Mouse (Mus musculus): ENCODE results near the gene Mterf1a. TPM values are rescaled to one million over a fixed set of nuclear protein-coding genes. Genes with fewer than 3 reads are reported as not detected.
A peak's percentile ranks its signal among the peaks of the same experiment; 100 is the strongest.

The Mterf1a gene
- polyA plus RNA-seq, 1 experiment from 2014 or later: 7.1 TPM

GRCm38 (mm10) chr5:3933551-3933950 is 39.8 kb upstream of the Mterf1a start:
- WGBS: 87% methylated on average over 3 of the region's 3 CpGs
- H3K9ac ChIP-seq: no peak overlapping the region
- no peaks in the 10 kb centered on the region for H3K9me3 ChIP-seq (ENCODE audit: low read depth, low read length)
- H3K27me3 ChIP-seq (ENCODE audit: insufficient read depth, low read length): no peaks in the 10 kb centered on the region
- DNase-seq (no peak), ATAC-seq (ENCODE audit: insufficient read depth) (no peak)
- H3K36me3 ChIP-seq (ENCODE audit: insufficient read depth): no peaks in the 10 kb centered on the region
- no peak overlapping the region for H3K4me2 ChIP-seq
- no peak for TF ChIP-seq CTCF (IDR thresholded peaks at IDR 0.05; ENCODE audit: low read depth)
- H3K4me3 ChIP-seq (ENCODE audit: low read depth, low read length): no peak overlapping the region
- H3K4me1 ChIP-seq (ENCODE audit: insufficient read depth): 0 out of 2 replicates have a peak, but pooled peaks cover 10% of the 10 kb centered on the region
- no peak overlapping the region for H3K27ac ChIP-seq (ENCODE audit: low read depth)

GRCm38 (mm10) chr5:3931636-3932035 is 37.9 kb upstream of the Mterf1a start:
- no peak for TF ChIP-seq CTCF (IDR thresholded peaks at IDR 0.05; ENCODE audit: low read depth)
- no peaks in the 10 kb centered on the region for H3K27me3 ChIP-seq (ENCODE audit: insufficient read depth, low read length)
- H3K4me1 ChIP-seq (ENCODE audit: insufficient read depth): 0 out of 2 replicates have a peak, but pooled peaks cover 10% of the 10 kb centered on the region
- no peak overlapping the region for H3K9ac ChIP-seq
- H3K9me3 ChIP-seq (ENCODE audit: low read depth, low read length): no peaks in the 10 kb centered on the region
- H3K27ac ChIP-seq (ENCODE audit: low read depth): no peak overlapping the region
- no peak for DNase-seq
- H3K4me3 ChIP-seq (ENCODE audit: low read depth, low read length): no peak overlapping the region
- H3K36me3 ChIP-seq (ENCODE audit: insufficient read depth): no peaks in the 10 kb centered on the region
- 90% methylated on average over 3 of the region's 3 CpGs for WGBS
- H3K4me2 ChIP-seq: no peak overlapping the region
- ATAC-seq (ENCODE audit: insufficient read depth): no peak

DNA sequence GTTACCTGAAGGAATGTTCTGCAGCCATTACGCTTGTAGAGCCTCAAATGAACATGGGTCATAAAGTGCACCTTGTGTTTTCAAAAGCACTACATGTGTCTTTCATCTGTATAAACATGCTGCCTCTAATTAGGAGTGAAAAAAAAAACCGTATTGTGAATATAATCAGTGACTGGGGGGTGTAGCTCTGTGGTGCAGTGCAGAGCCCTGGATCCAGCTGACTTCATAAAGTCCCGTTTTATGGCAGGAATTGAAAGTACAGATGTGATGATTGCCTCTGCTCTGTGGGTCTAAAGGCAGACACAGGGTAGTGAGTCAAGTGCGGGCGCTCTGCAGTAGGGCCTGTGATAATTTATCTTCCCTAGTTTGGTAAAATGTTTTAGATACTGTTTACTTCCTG is 37.0 kb upstream of the Mterf1a start:
- ATAC-seq (ENCODE audit: insufficient read depth) (no peak), DNase-seq (no peak)
- no peak for TF ChIP-seq CTCF (IDR thresholded peaks at IDR 0.05; ENCODE audit: low read depth)

DNA sequence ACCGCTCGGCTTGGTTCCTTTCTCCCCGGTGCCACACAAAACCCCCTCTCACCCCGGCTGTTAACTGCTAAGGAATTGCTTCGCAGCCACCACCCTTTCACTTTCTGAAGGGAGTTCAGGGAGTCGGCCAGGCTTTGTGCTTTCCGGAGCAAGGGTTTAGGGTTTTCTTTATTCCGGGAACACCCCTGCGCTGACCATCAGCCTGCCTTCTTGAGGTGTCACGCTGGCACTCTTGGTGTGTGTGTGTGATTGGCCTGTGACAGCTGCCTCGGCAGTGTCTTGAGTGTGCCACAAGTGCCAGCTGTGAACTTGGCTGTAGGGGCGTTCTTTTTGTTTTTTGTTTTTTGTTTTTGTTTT is 34.9 kb upstream of the Mterf1a start:
- H3K27me3 ChIP-seq (ENCODE audit: insufficient read depth, low read length): no peaks in the 10 kb centered on the region
- H3K9ac ChIP-seq: peak overlapping the region; percentile 96
- no peaks in the 10 kb centered on the region for H3K9me3 ChIP-seq (ENCODE audit: low read depth, low read length)
- ATAC-seq (ENCODE audit: insufficient read depth): peak; percentile 77
- 0 out of 2 replicates have a peak, but pooled peaks cover 10% of the 10 kb centered on the region for H3K4me1 ChIP-seq (ENCODE audit: insufficient read depth)
- peak overlapping the region; percentile 80 for H3K4me2 ChIP-seq
- H3K36me3 ChIP-seq (ENCODE audit: insufficient read depth): no peaks in the 10 kb centered on the region
- DNase-seq: peak; percentile 58
- peak overlapping the region; percentile 93 for H3K27ac ChIP-seq (ENCODE audit: low read depth)
- no peak for TF ChIP-seq CTCF (IDR thresholded peaks at IDR 0.05; ENCODE audit: low read depth)
- peak overlapping the region; percentile 88 for H3K4me3 ChIP-seq (ENCODE audit: low read depth, low read length)
- WGBS: 2% methylated on average over 12 of the region's 12 CpGs

More for the DNA sequence above, 37.0 kb upstream of the Mterf1a start:
- Histone ChIP-seq H3K9ac (no peak overlapping the region), H3K36me3 (ENCODE audit: insufficient read depth) (no peaks in the 10 kb centered on the region), H3K9me3 (ENCODE audit: low read depth, low read length) (no peaks in the 10 kb centered on the region), H3K27me3 (ENCODE audit: insufficient read depth, low read length) (no peaks in the 10 kb centered on the region), H3K4me2 (no peak overlapping the region), H3K4me1 (ENCODE audit: insufficient read depth) (0 out of 2 replicates have a peak, but pooled peaks cover 10% of the 10 kb centered on the region), H3K27ac (ENCODE audit: low read depth) (no peak overlapping the region), H3K4me3 (ENCODE audit: low read depth, low read length) (no peak overlapping the region)
- WGBS: 54% methylated on average over 5 of the region's 5 CpGs

- Histone ChIP-seq H3K36me3 (ENCODE audit: insufficient read depth) (no peaks in the 10 kb centered on the region), H3K4me2 (peak within 1 kb of the TSS; percentile 80), H3K9ac (peak within 1 kb of the TSS; percentile 96), H3K9me3 (ENCODE audit: low read depth, low read length) (no peaks in the 10 kb centered on the region), H3K27ac (ENCODE audit: low read depth) (peak within 1 kb of the TSS; percentile 93), H3K4me3 (ENCODE audit: low read depth, low read length) (peak within 1 kb of the TSS; percentile 88), H3K27me3 (ENCODE audit: insufficient read depth, low read length) (no peaks in the 10 kb centered on the region), H3K4me1 (ENCODE audit: insufficient read depth) (0 out of 2 replicates have a peak, but pooled peaks cover 10% of the 10 kb centered on the region)
- ATAC-seq (ENCODE audit: insufficient read depth) (peak; percentile 90), DNase-seq (peak; percentile 74)
- WGBS: 0% methylated on average over 71 of the region's 82 CpGs
- no peak for TF ChIP-seq CTCF (IDR thresholded peaks at IDR 0.05; ENCODE audit: low read depth)
Measured at GRCm38 (mm10) chr5:3927801-3928689, 34.3 kb upstream of the Mterf1a start, which contains the start of gene Akap9. Gene Akap9, plus strand, starts transcription at chr5:3928054.

DNA sequence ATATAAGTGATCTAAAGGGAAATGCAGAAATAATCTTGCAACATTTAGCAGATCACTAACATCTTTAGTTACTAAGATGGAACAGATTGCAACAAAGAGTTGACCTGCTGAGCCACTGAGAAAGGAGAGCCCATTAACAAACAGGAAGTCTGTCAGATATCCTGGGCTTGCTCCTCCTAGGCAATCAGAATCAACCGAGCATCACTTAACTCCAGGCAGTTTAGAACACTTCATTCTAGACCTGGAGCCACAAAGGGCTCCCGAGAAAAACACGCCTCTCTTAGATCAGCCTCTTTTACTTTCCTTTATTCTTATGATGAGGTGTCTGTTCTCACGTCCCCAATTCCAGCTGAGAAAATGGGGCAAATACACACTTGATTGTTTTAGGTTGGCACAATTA is 32.9 kb upstream of the Mterf1a start:
- 40% methylated on average over 4 of the region's 4 CpGs for whole genome bisulfite sequencing
- DNase-seq (peak; percentile 13), ATAC-seq (ENCODE audit: insufficient read depth) (no peak)
- no peaks in the 10 kb centered on the region for H3K36me3 ChIP-seq (ENCODE audit: insufficient read depth)
- H3K27me3 ChIP-seq (ENCODE audit: insufficient read depth, low read length): no peaks in the 10 kb centered on the region
- H3K4me2 ChIP-seq: no peak overlapping the region
- TF ChIP-seq CTCF (IDR thresholded peaks at IDR 0.05; ENCODE audit: low read depth): no peak
- H3K9me3 ChIP-seq (ENCODE audit: low read depth, low read length): no peaks in the 10 kb centered on the region
- 0 out of 2 replicates have a peak, but pooled peaks cover 10% of the 10 kb centered on the region for H3K4me1 ChIP-seq (ENCODE audit: insufficient read depth)
- no peak overlapping the region for H3K9ac ChIP-seq
- H3K4me3 ChIP-seq (ENCODE audit: low read depth, low read length): no peak overlapping the region
- H3K27ac ChIP-seq (ENCODE audit: low read depth): no peak overlapping the region

GRCm38 (mm10) chr5:3922350-3922749 is 28.6 kb upstream of the Mterf1a start:
- TF ChIP-seq CTCF (IDR thresholded peaks at IDR 0.05; ENCODE audit: low read depth): no peak
- WGBS: 82% methylated on average over 2 of the region's 2 CpGs
- no peaks in the 10 kb centered on the region for H3K9me3 ChIP-seq (ENCODE audit: low read depth, low read length)
- ATAC-seq (ENCODE audit: insufficient read depth): no peak
- no peak for DNase-seq
- H3K36me3 ChIP-seq (ENCODE audit: insufficient read depth): no peaks in the 10 kb centered on the region
- H3K4me2 ChIP-seq: no peak overlapping the region
- no peak overlapping the region for H3K27ac ChIP-seq (ENCODE audit: low read depth)
- no peak overlapping the region for H3K4me3 ChIP-seq (ENCODE audit: low read depth, low read length)
- no peaks in the 10 kb centered on the region for H3K4me1 ChIP-seq (ENCODE audit: insufficient read depth)
- H3K27me3 ChIP-seq (ENCODE audit: insufficient read depth, low read length): no peaks in the 10 kb centered on the region
- no peak overlapping the region for H3K9ac ChIP-seq

All from lung, embryonic 14.5 days (tissue).